Mouse (Mus musculus): ENCODE measurements around the gene Hkdc1. TPM values are rescaled to one million over a fixed set of nuclear protein-coding genes. Genes with fewer than 3 reads are reported as not detected.

Gene Hkdc1
- total and polyA plus RNA-seq, 3 experiments = not detected

DNA sequence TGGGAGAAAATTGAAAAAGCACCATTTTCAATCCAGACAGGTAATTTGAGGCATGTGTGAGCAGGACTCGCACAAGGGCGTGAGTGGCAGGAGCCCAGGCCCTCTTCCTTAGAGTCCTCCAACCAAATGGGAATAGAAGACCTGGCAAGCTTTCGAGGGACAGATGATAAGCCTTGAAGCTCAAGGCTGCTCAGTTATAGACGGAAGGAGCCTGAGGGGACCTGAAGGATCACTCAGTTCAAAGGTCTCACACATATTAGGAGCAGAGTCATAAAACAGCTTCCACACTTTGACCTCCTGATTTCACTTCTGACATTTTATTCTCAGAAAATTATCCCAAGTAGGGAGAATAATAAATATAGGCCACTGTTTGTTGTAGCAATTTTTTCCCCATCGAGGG, 2.9 kb downstream of the Hkdc1 start:
- H3K27me3 ChIP-seq (ENCODE audit: control insufficient read depth, insufficient read depth, low read length) = no peaks in the 10 kb centered on the region
- H3K79me2 ChIP-seq (replicated peaks; ENCODE audit: control insufficient read depth, insufficient read depth, low read length) = no peaks in the 10 kb centered on the region
- intact Hi-C loops (cut with DNase I) = loop anchor here (10.0 kb wide), 1 partner anchor 235 kb away; no protein-coding TSS in a partner anchor
- no peak overlapping the region for H3K4me3 ChIP-seq
- H3K27ac ChIP-seq = no peak overlapping the region
- no peaks in the 10 kb centered on the region for H3K36me3 ChIP-seq (ENCODE audit: control insufficient read depth, insufficient read depth, low read length)
- no peak overlapping the region for H3K9ac ChIP-seq (ENCODE audit: low read depth, low read length)
- DNase-seq = no peak
- TF ChIP-seq EP300 (IDR thresholded peaks at IDR 0.05; ENCODE audit: insufficient read depth, low read depth, low read length) = no peak
- no peak for TF ChIP-seq CTCF (IDR thresholded peaks at IDR 0.05)
- TF ChIP-seq POLR2A (IDR thresholded peaks at IDR 0.05; ENCODE audit: insufficient read depth, low read depth, low read length) = no peak
- no peaks in the 10 kb centered on the region for H3K4me1 ChIP-seq (ENCODE audit: control insufficient read depth, insufficient read depth, low read length)
- 71% methylated on average over 5 of the region's 5 CpGs for WGBS

DNA sequence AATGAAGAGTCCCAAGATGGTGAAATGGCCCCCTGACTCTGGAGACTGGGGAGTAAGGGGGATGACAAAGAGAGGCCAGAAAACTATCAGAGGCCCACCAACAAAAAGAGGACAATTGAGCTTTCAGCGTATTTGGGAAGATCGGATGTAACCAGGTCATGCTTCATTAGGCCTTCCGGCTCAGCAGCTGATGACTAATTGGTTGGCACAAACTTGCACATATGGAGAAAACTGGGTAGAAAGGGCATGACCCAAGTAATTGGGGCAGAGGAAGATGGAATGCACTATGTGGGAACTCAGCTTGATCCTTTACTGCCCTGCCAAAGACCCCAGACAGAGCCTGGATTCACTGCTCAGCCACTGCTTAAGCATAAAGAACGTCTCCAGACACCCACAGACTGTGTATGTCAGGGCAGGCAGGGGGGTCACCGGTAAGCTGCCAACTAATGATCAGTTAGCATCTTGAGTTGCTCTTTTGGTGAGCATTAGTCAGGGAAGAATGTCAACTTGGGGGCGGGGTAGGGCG, 3.4 kb downstream of the Hkdc1 start:
- H3K4me1 ChIP-seq (ENCODE audit: control insufficient read depth, insufficient read depth, low read length) = no peaks in the 10 kb centered on the region
- TF ChIP-seq EP300 (IDR thresholded peaks at IDR 0.05; ENCODE audit: insufficient read depth, low read depth, low read length) (no peak), CTCF (IDR thresholded peaks at IDR 0.05) (no peak), POLR2A (IDR thresholded peaks at IDR 0.05; ENCODE audit: insufficient read depth, low read depth, low read length) (no peak)
- H3K27me3 ChIP-seq (ENCODE audit: control insufficient read depth, insufficient read depth, low read length) = no peaks in the 10 kb centered on the region
- no peak overlapping the region for H3K4me3 ChIP-seq
- intact Hi-C loops (cut with DNase I) = loop anchor here (10.0 kb wide), 1 partner anchor 234 kb away; no protein-coding TSS in a partner anchor
- no peaks in the 10 kb centered on the region for H3K36me3 ChIP-seq (ENCODE audit: control insufficient read depth, insufficient read depth, low read length)
- H3K79me2 ChIP-seq (replicated peaks; ENCODE audit: control insufficient read depth, insufficient read depth, low read length) = no peaks in the 10 kb centered on the region
- 89% methylated on average over 7 of the region's 7 CpGs for WGBS
- no peak overlapping the region for H3K9ac ChIP-seq (ENCODE audit: low read depth, low read length)
- DNase-seq = no peak
- no peak overlapping the region for H3K27ac ChIP-seq

DNA sequence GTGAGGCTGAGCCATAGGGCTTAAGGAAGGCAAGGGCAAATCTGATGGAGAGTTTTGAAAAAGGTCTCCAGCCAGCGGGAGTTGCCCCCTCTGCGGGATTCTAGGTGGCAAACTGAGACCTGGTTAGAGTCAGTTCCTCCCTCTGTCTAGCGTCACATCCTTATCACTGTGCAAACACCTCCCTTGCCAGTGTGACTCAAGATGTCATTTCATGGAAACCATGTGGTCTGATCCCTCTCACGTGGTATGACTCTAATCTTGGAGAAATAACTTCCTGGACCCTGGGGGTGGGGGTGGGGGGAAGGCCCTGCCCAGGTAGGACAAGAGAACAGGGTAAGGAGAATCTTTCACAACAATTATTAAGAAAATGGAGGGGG, 8.7 kb downstream of the Hkdc1 start:
- H3K27ac ChIP-seq = no peak overlapping the region
- no peak overlapping the region for H3K9ac ChIP-seq (ENCODE audit: low read depth, low read length)
- 10% methylated on average over 4 of the region's 4 CpGs for WGBS
- no peaks in the 10 kb centered on the region for H3K79me2 ChIP-seq (replicated peaks; ENCODE audit: control insufficient read depth, insufficient read depth, low read length)
- no peaks in the 10 kb centered on the region; the same call in 1 of the 2 replicates for H3K27me3 ChIP-seq (ENCODE audit: control insufficient read depth, insufficient read depth, low read length)
- no peak for TF ChIP-seq POLR2A (IDR thresholded peaks at IDR 0.05; ENCODE audit: insufficient read depth, low read depth, low read length)
- TF ChIP-seq EP300 (IDR thresholded peaks at IDR 0.05; ENCODE audit: insufficient read depth, low read depth, low read length) = no peak
- no peak for TF ChIP-seq CTCF (IDR thresholded peaks at IDR 0.05)
- no peak overlapping the region for H3K4me3 ChIP-seq
- DNase-seq = no peak
- H3K36me3 ChIP-seq (ENCODE audit: control insufficient read depth, insufficient read depth, low read length) = no peaks in the 10 kb centered on the region
- intact Hi-C loops (cut with DNase I) = loop anchor here (10.0 kb wide), 1 partner anchor 229 kb away; no protein-coding TSS in a partner anchor
- H3K4me1 ChIP-seq (ENCODE audit: control insufficient read depth, insufficient read depth, low read length) = no peaks in the 10 kb centered on the region

DNA sequence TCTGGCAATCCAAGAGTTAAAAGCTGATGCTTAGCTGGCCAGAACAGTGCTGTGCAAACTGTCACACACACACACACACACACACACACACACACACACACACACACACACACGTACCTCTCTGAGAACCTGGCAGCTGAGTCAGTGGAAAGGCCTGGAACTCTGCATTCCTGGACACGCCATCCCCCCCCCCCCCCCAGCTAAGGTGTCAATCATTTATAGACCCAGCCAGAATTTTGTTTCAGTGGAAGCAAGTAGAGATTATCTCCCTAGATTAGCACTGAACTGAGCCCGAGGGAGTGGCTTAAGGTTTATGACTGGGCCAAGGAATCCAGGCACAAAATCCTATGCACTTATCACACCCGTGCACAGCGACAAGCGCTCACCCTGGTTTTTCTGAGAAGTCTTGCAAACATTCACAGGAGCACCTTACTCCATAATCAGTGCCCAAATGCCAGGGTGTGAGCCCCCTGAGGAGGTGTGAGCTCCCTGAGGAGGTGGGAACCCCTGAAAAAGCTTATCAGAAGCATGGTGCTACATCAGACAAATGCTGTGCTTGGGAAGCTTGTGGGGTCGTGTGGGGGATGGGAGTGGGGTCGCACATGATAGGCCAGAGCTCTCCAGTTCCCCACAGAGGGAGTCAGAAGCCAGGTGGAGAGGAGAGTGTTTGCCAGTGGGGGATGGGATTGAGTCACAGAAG, 9.2 kb downstream of the Hkdc1 start:
- intact Hi-C loops (cut with DNase I) = loop anchor here (10.0 kb wide), 1 partner anchor 228 kb away; no protein-coding TSS in a partner anchor
- DNase-seq = no peak
- no peaks in the 10 kb centered on the region for H3K4me1 ChIP-seq (ENCODE audit: control insufficient read depth, insufficient read depth, low read length)
- no peaks in the 10 kb centered on the region for H3K36me3 ChIP-seq (ENCODE audit: control insufficient read depth, insufficient read depth, low read length)
- H3K79me2 ChIP-seq (replicated peaks; ENCODE audit: control insufficient read depth, insufficient read depth, low read length) = no peaks in the 10 kb centered on the region
- WGBS = 23% methylated on average over 8 of the region's 8 CpGs
- H3K27ac ChIP-seq = no peak overlapping the region
- H3K27me3 ChIP-seq (ENCODE audit: control insufficient read depth, insufficient read depth, low read length) = no peaks in the 10 kb centered on the region; the same call in 1 of the 2 replicates
- TF ChIP-seq CTCF (IDR thresholded peaks at IDR 0.05) (no peak), POLR2A (IDR thresholded peaks at IDR 0.05; ENCODE audit: insufficient read depth, low read depth, low read length) (no peak), EP300 (IDR thresholded peaks at IDR 0.05; ENCODE audit: insufficient read depth, low read depth, low read length) (no peak)
- no peak overlapping the region for H3K4me3 ChIP-seq
- H3K9ac ChIP-seq (ENCODE audit: low read depth, low read length) = no peak overlapping the region

DNA sequence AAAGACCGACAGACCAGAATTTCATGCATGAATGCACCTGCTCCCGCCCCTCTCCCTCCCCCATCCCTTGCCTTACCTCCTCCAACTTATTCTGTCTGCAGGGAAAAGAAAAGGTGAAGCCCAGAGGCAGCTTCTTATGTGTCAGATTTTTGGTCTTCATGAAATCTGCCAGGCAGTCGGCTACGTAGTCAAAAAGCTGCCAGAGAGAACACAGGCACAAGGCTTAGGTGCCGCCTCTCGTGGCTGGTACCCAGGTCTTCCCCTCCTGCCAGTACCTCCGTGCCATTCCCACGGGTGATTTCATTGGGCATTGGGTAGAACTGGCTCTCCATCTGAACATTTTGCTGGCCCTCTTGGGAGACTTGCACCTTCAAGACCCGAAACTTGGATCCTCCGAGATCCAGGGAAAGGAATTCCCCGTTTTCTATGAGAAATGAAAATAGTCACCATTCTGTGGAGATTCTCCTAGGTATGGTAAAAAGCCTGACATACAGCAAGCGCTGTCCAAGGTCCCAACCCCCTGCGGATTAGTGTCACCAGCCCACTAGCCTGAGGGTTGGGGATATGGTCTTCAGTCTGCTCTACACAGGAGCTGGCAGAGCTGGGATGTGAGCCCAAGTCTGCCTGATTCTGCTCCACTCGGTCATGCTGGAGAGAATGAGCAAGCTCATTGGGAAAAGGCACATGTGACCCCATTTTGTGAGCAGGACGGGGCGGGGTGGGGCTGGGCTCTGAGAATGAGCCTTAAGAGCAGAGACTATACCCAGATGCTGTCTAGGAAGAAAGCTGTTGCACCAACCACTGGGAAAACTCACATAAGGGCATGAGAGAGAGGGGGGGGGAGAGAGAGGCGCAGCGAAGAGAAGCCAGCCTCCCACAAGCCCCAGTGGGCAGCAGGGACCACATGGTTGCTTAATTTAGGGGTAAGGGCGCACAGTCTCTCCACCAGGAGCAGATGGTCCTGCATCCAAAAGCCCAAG, 10.6 kb downstream of the Hkdc1 start:
- WGBS = 69% methylated on average over 19 of the region's 19 CpGs
- no peak for TF ChIP-seq EP300 (IDR thresholded peaks at IDR 0.05; ENCODE audit: insufficient read depth, low read depth, low read length)
- TF ChIP-seq POLR2A (IDR thresholded peaks at IDR 0.05; ENCODE audit: insufficient read depth, low read depth, low read length) = no peak
- no peak for TF ChIP-seq CTCF (IDR thresholded peaks at IDR 0.05)

More for the DNA sequence above, 10.6 kb downstream of the Hkdc1 start:
- Histone ChIP-seq H3K27ac (no peak overlapping the region), H3K4me3 (no peak overlapping the region), H3K4me1 (ENCODE audit: control insufficient read depth, insufficient read depth, low read length) (no peaks in the 10 kb centered on the region), H3K36me3 (ENCODE audit: control insufficient read depth, insufficient read depth, low read length) (no peaks in the 10 kb centered on the region), H3K9ac (ENCODE audit: low read depth, low read length) (no peak overlapping the region), H3K79me2 (replicated peaks; ENCODE audit: control insufficient read depth, insufficient read depth, low read length) (no peaks in the 10 kb centered on the region), H3K27me3 (ENCODE audit: control insufficient read depth, insufficient read depth, low read length) (no peaks in the 10 kb centered on the region; the same call in 1 of the 2 replicates)
- intact Hi-C loops (cut with DNase I) = loop anchor here (1.0 to 10.0 kb wide), 2 partner anchors 136 to 227 kb away; no protein-coding TSS in a partner anchor
- DNase-seq = no peak

Measured in heart, adult 2 months (tissue).